Mouse (Mus musculus) liver, embryonic 14.5 days (tissue): Measurements from ENCODE around the gene Patz1.

Source experiments
- CTCF ChIP-seq: IDR thresholded peaks from 2 replicates; pipeline ENCODE4 v1.5.1; 2016; ENCODE audit warnings: antibody characterized with exemption, low read depth, control low read depth
- EP300 ChIP-seq: IDR thresholded peaks from 2 replicates; pipeline ENCODE4 v1.6.1; 2016; ENCODE audit warnings: antibody characterized with exemption, low read depth

- TF ChIP-seq CTCF: no peak
- TF ChIP-seq EP300: no peak
Measured at GRCm38 (mm10) chr11:3335651-3336216, 47.1 kb downstream of the Patz1 start.
